Mouse (Mus musculus) Patski (cell line): Measurements from ENCODE around the gene Scnn1a. TPM values are rescaled to one million over a fixed set of nuclear protein-coding genes. Genes with fewer than 3 reads are reported as not detected.
"Not testable (repeated sequence)": the region's sequence is repeated elsewhere in the genome, so short reads cannot be mapped to it uniquely, and the experiment has no call there.

Experiments
- ATAC-seq: fragments of 100-300 bp; one replicate; pipeline ENCODE4 v1.8.0; 2021
- CTCF ChIA-PET: fragments of 350-600 bp; sonication (Branson Sonifier 250); formaldehyde crosslinking; loops from one replicate; lab custom pipeline; 2022; ENCODE audit warnings: inconsistent platforms; lab: Charles Lee
- POLR2A ChIA-PET: fragments of 350-600 bp; sonication (Branson Sonifier 250); formaldehyde crosslinking; loops from one replicate; lab custom pipeline; 2022; ENCODE audit warnings: antibody characterized with exemption, inconsistent platforms; lab: Charles Lee
- DNase-seq: peaks from one replicate; pipeline ENCODE4 v3.0.0-alpha.2; 2011; ENCODE audit warnings: low read depth, low spot score
- H3K27me3 ChIP-seq: fragments of 371-371 bp; one replicate; pipeline ENCODE4 v1.5.1; 2021
- CTCF ChIP-seq: fragments of 100-300 bp; IDR thresholded peaks from one replicate; pipeline ENCODE4 v1.5.1; 2021
- in situ Hi-C: fragments of 300-500 bp; cut with MboI; formaldehyde crosslinking; loops from 3 replicates; pipeline ENCODE4 v1.11.1; 2018; ENCODE audit warnings: low pct_unique_long_range_greater_than_20kb, mixed read lengths
- polyA plus RNA-seq: library from polyadenylated mRNA; unstranded; gene quantifications from one replicate; pipeline ENCODE4 v1.2.3, GENCODE M21; 2021

Scnn1a gene
- polyA plus RNA-seq: 1.8 TPM

GRCm38 (mm10) chr6:125320323-125320722 is at the start of gene Scnn1a:
Gene Scnn1a, plus strand, starts transcription at chr6:125320659.
- in situ Hi-C loops: no loop called here

GRCm38 (mm10) chr6:125271455-125272227 is 48.8 kb upstream of the Scnn1a start:
- peak; percentile 87 for ATAC-seq
- TF ChIP-seq CTCF: peak; percentile 94
- in situ Hi-C loops: loop anchor here (5.0 to 10.0 kb wide), 3 partner anchors 54 to 143 kb away; partner anchors contain the start of gene Vamp1
- H3K27me3 ChIP-seq: no peaks in the 10 kb centered on the region
- DNase-seq: peak; percentile 83
- ChIA-PET CTCF (interaction anchor here (0.7 to 2.2 kb wide), 19 partner anchors 10 to 143 kb away, joined by 3 to 17 read pairs (median 3); partner anchors contain the start of genes Tapbpl and Vamp1), POLR2A (interaction anchor here (0.6 to 1.2 kb wide), 4 partner anchors 101 to 143 kb away, joined by 3 to 5 read pairs (median 4); no protein-coding TSS in a partner anchor)

More at GRCm38 (mm10) chr6:125320323-125320722, at the start of gene Scnn1a:
- no peak for TF ChIP-seq CTCF
- CTCF ChIA-PET: no interaction called here
- POLR2A ChIA-PET: no interaction called here
- no peak for ATAC-seq
- DNase-seq: no peak
- H3K27me3 ChIP-seq: no peaks in the 10 kb centered on the region

GRCm38 (mm10) chr6:125272228-125272785 is 48.2 kb upstream of the Scnn1a start:
- DNase-seq (no peak), ATAC-seq (no peak)
- ChIA-PET CTCF (interaction anchor here (0.8 to 4.2 kb wide), 14 partner anchors 10 to 142 kb away, joined by 3 to 32 read pairs (median 5); partner anchors contain the start of genes Tapbpl and Vamp1), POLR2A (interaction anchor here (0.6 to 1.2 kb wide), 3 partner anchors 108 to 142 kb away, joined by 3 to 4 read pairs (median 3); no protein-coding TSS in a partner anchor)
- in situ Hi-C loops: loop anchor here (5.0 to 10.0 kb wide), 3 partner anchors 55 to 142 kb away; partner anchors contain the start of gene Vamp1
- no peak for TF ChIP-seq CTCF
- no peaks in the 10 kb centered on the region for H3K27me3 ChIP-seq

- no peak for DNase-seq
- no peaks in the 10 kb centered on the region for H3K27me3 ChIP-seq
- ChIA-PET POLR2A (interaction anchor here (0.7 to 1.1 kb wide), 2 partner anchors 61 to 92 kb away, joined by 3 to 4 read pairs; no protein-coding TSS in a partner anchor), CTCF (interaction anchor here (0.7 to 4.2 kb wide), 31 partner anchors 10 to 332 kb away, joined by 3 to 32 read pairs (median 4); partner anchors contain the start of genes Plekhg6, Tuba3a and Vamp1)
- in situ Hi-C loops: loop anchor here (5.0 to 10.0 kb wide), 4 partner anchors 58 to 327 kb away; partner anchors contain the start of gene Vamp1
- peak; percentile 41 for ATAC-seq
- peak; percentile 79 for TF ChIP-seq CTCF
Observed at GRCm38 (mm10) chr6:125274841-125275563, 45.5 kb upstream of the Scnn1a start.

- ChIA-PET POLR2A (no interaction called here), CTCF (interaction anchor here (0.7 to 1.0 kb wide), 3 partner anchors 9 to 86 kb away, joined by 3 read pairs; no protein-coding TSS in a partner anchor)
- no peak for TF ChIP-seq CTCF
- DNase-seq (no peak), ATAC-seq (no peak)
- H3K27me3 ChIP-seq: no peaks in the 10 kb centered on the region
- in situ Hi-C loops: loop anchor here (5.0 to 10.0 kb wide), 3 partner anchors 78 to 323 kb away; no protein-coding TSS in a partner anchor
Observed at GRCm38 (mm10) chr6:125279729-125280128, 40.7 kb upstream of the Scnn1a start.

GRCm38 (mm10) chr6:125282721-125283120 is 37.7 kb upstream of the Scnn1a start:
- CTCF ChIA-PET: interaction anchor here (1.2 kb wide), 1 partner anchor 11 kb away, joined by 4 read pairs; no protein-coding TSS in a partner anchor
- DNase-seq, H3K27me3 ChIP-seq, POLR2A ChIA-PET, ATAC-seq: not testable (repeated sequence)
- in situ Hi-C loops: loop anchor here (5.0 kb wide), 1 partner anchor 75 kb away; no protein-coding TSS in a partner anchor

- ChIA-PET POLR2A (interaction anchor here (0.6 kb wide), 2 partner anchors 65 to 96 kb away, joined by 3 to 4 read pairs; no protein-coding TSS in a partner anchor), CTCF (interaction anchor here (0.8 to 2.8 kb wide), 2 partner anchors 9 to 13 kb away, joined by 3 to 12 read pairs; no protein-coding TSS in a partner anchor)
- ATAC-seq (no peak), DNase-seq (no peak)
- TF ChIP-seq CTCF: no peak
- H3K27me3 ChIP-seq: no peaks in the 10 kb centered on the region
- in situ Hi-C loops: loop anchor here (5.0 kb wide), 1 partner anchor 73 kb away; no protein-coding TSS in a partner anchor
Observed at GRCm38 (mm10) chr6:125284250-125284649, 36.2 kb upstream of the Scnn1a start.

- H3K27me3 ChIP-seq: no peaks in the 10 kb centered on the region
- no peak for TF ChIP-seq CTCF
- ATAC-seq (no peak), DNase-seq (no peak)
- POLR2A ChIA-PET: interaction anchor here (0.6 kb wide), 3 partner anchors 65 to 95 kb away, joined by 3 to 4 read pairs (median 3); no protein-coding TSS in a partner anchor
- in situ Hi-C loops: loop anchor here (5.0 kb wide), 1 partner anchor 73 kb away; no protein-coding TSS in a partner anchor
- CTCF ChIA-PET: interaction anchor here (0.8 to 2.8 kb wide), 2 partner anchors 10 to 13 kb away, joined by 3 to 12 read pairs; no protein-coding TSS in a partner anchor
Observed at GRCm38 (mm10) chr6:125284751-125285150, 35.7 kb upstream of the Scnn1a start.

- no peak for ATAC-seq
- ChIA-PET POLR2A (no interaction called here), CTCF (interaction anchor here (2.8 kb wide), 1 partner anchor 11 kb away, joined by 12 read pairs; no protein-coding TSS in a partner anchor)
Observed at GRCm38 (mm10) chr6:125285890-125286289, 34.6 kb upstream of the Scnn1a start, which contains the start of gene Tuba3a. Gene Tuba3a, minus strand, starts transcription at chr6:125286042.

More at GRCm38 (mm10) chr6:125285890-125286289, 34.6 kb upstream of the Scnn1a start, which contains the start of gene Tuba3a:
- TF ChIP-seq CTCF: no peak
- H3K27me3 ChIP-seq: no peaks in the 10 kb centered on the region
- DNase-seq: no peak
- in situ Hi-C loops: no loop called here
